Mouse (Mus musculus): ENCODE results near the gene Mlip. TPM values are rescaled to one million over a fixed set of nuclear protein-coding genes. Genes with fewer than 3 reads are reported as not detected.
"Not testable (repeated sequence)": the region's sequence is repeated elsewhere in the genome, so short reads cannot be mapped to it uniquely, and the experiment has no call there.

Gene Mlip
- total RNA-seq, 2 experiments from 2014 or later: 77.3 to 100 TPM

DNA sequence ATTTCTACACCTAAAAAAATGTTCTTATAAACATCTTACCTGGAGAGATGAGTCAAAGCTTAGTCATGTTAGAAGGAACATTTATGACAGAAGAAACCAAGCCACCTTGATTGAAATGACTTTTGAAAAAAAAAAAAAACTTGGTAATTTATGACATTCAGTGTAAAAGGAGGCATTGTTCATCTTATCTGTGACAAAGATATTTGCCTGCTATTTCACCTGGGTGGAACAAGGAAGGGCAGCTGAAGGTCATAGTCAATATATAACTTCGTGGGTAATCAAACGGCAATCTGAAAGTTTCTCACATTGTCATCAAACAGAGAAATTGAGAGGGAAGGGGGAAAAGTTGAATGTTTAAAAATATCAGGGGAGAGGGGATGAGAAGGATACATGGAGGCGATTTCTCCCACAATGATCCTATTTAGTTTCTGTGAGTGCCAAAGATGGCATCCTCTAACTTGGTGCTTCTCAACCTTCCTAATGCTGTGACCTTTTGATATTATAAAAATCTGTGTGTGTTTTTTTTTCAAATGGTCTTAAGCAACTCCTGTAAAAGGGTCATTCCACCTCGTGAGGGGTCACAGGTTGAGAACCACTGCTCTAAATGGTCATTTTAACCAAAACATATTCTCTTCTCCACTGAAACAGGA, 192.4 kb downstream of the Mlip start:
- TF ChIP-seq CTCF (IDR thresholded peaks at IDR 0.05): no peak
- DNase-seq: no peak
- intact Hi-C loops (cut with DNase I): loop anchor here (10.0 kb wide), 1 partner anchor 214 kb away; no protein-coding TSS in a partner anchor
- H3K4me3 ChIP-seq: no peak overlapping the region
- H3K27ac ChIP-seq: no peak overlapping the region

DNA sequence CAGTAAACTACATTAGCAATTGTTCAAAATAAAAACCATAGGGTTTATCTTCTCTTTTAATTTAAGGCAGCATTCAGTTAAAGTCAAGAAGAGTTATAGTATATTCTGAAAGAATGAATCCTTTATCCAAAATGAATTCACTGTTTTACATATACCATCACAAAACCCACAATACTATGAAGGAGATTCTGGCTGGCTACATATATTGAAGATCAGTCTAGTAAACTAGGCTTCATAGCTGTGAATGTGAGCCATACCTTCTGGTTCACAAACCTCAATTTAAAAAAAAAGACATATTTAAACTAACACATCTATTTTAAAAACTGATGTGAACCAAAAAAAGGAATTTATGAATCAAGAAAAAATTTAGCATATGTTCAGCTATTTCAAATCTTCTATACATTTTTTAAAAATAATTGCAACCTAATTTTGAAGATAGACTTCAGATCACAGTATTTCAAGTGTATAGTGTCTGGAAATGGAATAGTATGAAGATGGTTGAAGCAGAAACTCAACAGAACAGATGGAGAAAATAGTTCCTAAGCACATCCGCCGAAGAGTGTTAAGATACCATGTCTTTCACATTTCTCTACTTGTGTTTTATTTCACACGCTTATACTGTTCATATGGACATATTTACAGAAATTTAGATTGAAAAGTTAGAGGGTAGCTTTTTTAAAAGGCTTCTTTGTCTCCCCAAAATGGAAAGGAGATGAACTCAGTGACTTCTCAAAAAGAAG, 204.1 kb downstream of the Mlip start:
- H3K4me3 ChIP-seq: no peak overlapping the region
- no peak overlapping the region for H3K27ac ChIP-seq
- TF ChIP-seq CTCF (IDR thresholded peaks at IDR 0.05): no peak
- no peak for DNase-seq
- intact Hi-C loops (cut with DNase I): no loop called here

GRCm38 (mm10) chr9:77119735-77120134, 233.0 kb downstream of the Mlip start:
- intact Hi-C loops (cut with DNase I): no loop called here

GRCm38 (mm10) chr9:77096886-77097285, 255.9 kb downstream of the Mlip start:
- DNase-seq: no peak
- no peak for TF ChIP-seq CTCF (IDR thresholded peaks at IDR 0.05)
- Histone ChIP-seq H3K4me3 (no peak overlapping the region), H3K27ac (no peak overlapping the region)
- intact Hi-C loops (cut with DNase I): no loop called here

More at GRCm38 (mm10) chr9:77119735-77120134, 233.0 kb downstream of the Mlip start:
- Histone ChIP-seq H3K4me3 (no peak overlapping the region), H3K27ac (no peak overlapping the region)
- no peak for TF ChIP-seq CTCF (IDR thresholded peaks at IDR 0.05)
- no peak for DNase-seq

- H3K27ac ChIP-seq; intact Hi-C loops (cut with DNase I); DNase-seq; H3K4me3 ChIP-seq: not testable (repeated sequence)
Observed at GRCm38 (mm10) chr9:77083221-77083620, 269.5 kb downstream of the Mlip start.

- intact Hi-C loops (cut with DNase I): no loop called here
- no peak for DNase-seq
- H3K27ac ChIP-seq: no peak overlapping the region
- H3K4me3 ChIP-seq: no peak overlapping the region
- no peak for TF ChIP-seq CTCF (IDR thresholded peaks at IDR 0.05)
Observed at GRCm38 (mm10) chr9:77071676-77072075, 281.1 kb downstream of the Mlip start.

GRCm38 (mm10) chr9:77056611-77057010, 296.2 kb downstream of the Mlip start:
- intact Hi-C loops (cut with DNase I): no loop called here
- no peak for TF ChIP-seq CTCF (IDR thresholded peaks at IDR 0.05)
- Histone ChIP-seq H3K27ac (no peak overlapping the region), H3K4me3 (no peak overlapping the region)
- no peak for DNase-seq

GRCm38 (mm10) chr9:77054426-77055193, 298.2 kb downstream of the Mlip start:
- intact Hi-C loops (cut with DNase I): no loop called here
- no peak for TF ChIP-seq CTCF (IDR thresholded peaks at IDR 0.05)
- Histone ChIP-seq H3K27ac (no peak overlapping the region), H3K4me3 (no peak overlapping the region)
- DNase-seq: no peak

Other genes with a start within 250 kb of the Mlip start
- under 1 TPM; 0.71 to 0.84 TPM for gene Lrrc1, start 191.9 kb upstream of the Mlip start, total RNA-seq (2021)

Data from gastrocnemius, adult 2 months (tissue).